Mouse (Mus musculus): ENCODE measurements around the gene Fgfr1op2.

DNA sequence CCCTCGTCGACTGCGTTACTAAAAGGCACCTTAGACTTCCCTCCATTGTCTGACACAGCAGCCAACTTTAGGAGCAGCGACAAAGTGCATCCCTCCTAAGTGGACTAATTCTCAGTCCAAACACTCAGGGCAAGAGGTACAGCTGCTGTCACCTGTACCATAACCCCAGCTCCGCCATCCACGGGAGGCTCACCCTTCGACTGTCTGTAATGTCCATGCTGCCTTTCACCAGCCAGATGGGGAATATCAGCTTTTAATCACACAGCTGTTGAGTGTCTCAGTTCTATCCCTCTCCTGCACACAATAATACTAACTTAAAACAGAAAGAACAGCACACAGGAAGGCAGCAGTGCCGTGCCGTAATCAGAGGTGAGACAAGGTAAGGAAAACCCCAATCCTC, 55.4 kb downstream of the Fgfr1op2 start:
- TF ChIP-seq CTCF (IDR thresholded peaks at IDR 0.05; ENCODE audit: borderline replicate concordance, insufficient read depth, low read length) (no peak), POLR2A (IDR thresholded peaks at IDR 0.05; ENCODE audit: low read depth, low read length) (no peak)
